Mouse (Mus musculus) MEL (cell line): ENCODE measurements around the gene Slc5a6. TPM values are rescaled to one million over a fixed set of nuclear protein-coding genes. Genes with fewer than 3 reads are reported as not detected.
A peak's percentile ranks its signal among the peaks of the same experiment; 100 is the strongest.

Experiments
- DNase-seq: peaks from one replicate; pipeline ENCODE4 v3.0.0; 2011; ENCODE audit warnings: low read depth, low spot score
- H3K27ac ChIP-seq: 2 replicates; pipeline ENCODE4 v1.5.1; 2012; ENCODE audit warnings: low read depth, mild to moderate bottlenecking, control low read depth, low read length, moderate library complexity; ENCODE audit not compliant: control insufficient read depth
- H3K27me3 ChIP-seq, 2 experiments: fragments of 150-350 bp in 1 of 2; sonication (generic) in 1 of 2; 2 replicates each; pipeline ENCODE4 v1.6.1; 2012; ENCODE audit warnings: low read length in 2 of 2, mild to moderate bottlenecking in 2 of 2, improper control_type of control experiment in 1 of 2, moderate library complexity in 1 of 2; ENCODE audit not compliant: insufficient read depth in 2 of 2, control insufficient read depth in 1 of 2
- H3K36me3 ChIP-seq, 2 experiments: 2 replicates each; pipeline ENCODE4 v1.6.1; 2012 to 2014; ENCODE audit warnings: low read length in 2 of 2, improper control_type of control experiment in 1 of 2, inconsistent platforms in 1 of 2, mild to moderate bottlenecking in 1 of 2; ENCODE audit not compliant: insufficient read depth in 2 of 2, control insufficient read depth in 1 of 2
- H3K4me1 ChIP-seq, 2 experiments: fragments of 150-350 bp in 1 of 2; sonication (generic) in 1 of 2; 2 replicates each; pipeline ENCODE4 v1.6.1; 2012; ENCODE audit warnings: low read length in 2 of 2, improper control_type of control experiment in 1 of 2, mild to moderate bottlenecking in 1 of 2; ENCODE audit not compliant: insufficient read depth in 2 of 2, control insufficient read depth in 1 of 2
- H3K4me3 ChIP-seq, 2 experiments: fragments of 150-350 bp in 1 of 2; sonication (generic) in 1 of 2; 2 replicates each; pipeline ENCODE4 v1.5.1; 2012; ENCODE audit warnings: low read depth in 2 of 2, low read length in 2 of 2, mild to moderate bottlenecking in 2 of 2, moderate library complexity in 2 of 2, control low read depth in 1 of 2, improper control_type of control experiment in 1 of 2; ENCODE audit not compliant: control insufficient read depth in 1 of 2, insufficient read depth in 1 of 2
- H3K79me2 ChIP-seq: 2 replicates; pipeline ENCODE4 v1.6.1; 2012; ENCODE audit warnings: mild to moderate bottlenecking, low read length, moderate library complexity; ENCODE audit not compliant: control insufficient read depth, poor library complexity, insufficient read depth
- H3K9ac ChIP-seq: 2 replicates; pipeline ENCODE4 v1.6.1; 2012; ENCODE audit warnings: low read depth, mild to moderate bottlenecking, control low read depth, low read length, moderate library complexity; ENCODE audit not compliant: control insufficient read depth, poor library complexity, severe bottlenecking
- H3K9me3 ChIP-seq: fragments of 150-350 bp; sonication (generic); replicated peaks from 2 replicates; pipeline ENCODE4 v1.6.1; 2012; ENCODE audit warnings: mild to moderate bottlenecking, low read length, improper control_type of control experiment, moderate library complexity; ENCODE audit not compliant: insufficient read depth
- CHD2 ChIP-seq: IDR thresholded peaks from 2 replicates; pipeline ENCODE4 v1.6.1; 2011; ENCODE audit warnings: low read length, improper control_type of control experiment
- E2F4 ChIP-seq: IDR thresholded peaks from 2 replicates; pipeline ENCODE4 v1.6.1; 2011; ENCODE audit warnings: low read depth, low read length, improper control_type of control experiment, borderline replicate concordance
- ELF1 ChIP-seq: IDR thresholded peaks from 2 replicates; pipeline ENCODE4 v1.6.1; 2014; ENCODE audit warnings: low read depth, mild to moderate bottlenecking, inconsistent platforms, low read length, improper control_type of control experiment, moderate library complexity
- EP300 ChIP-seq, 2 experiments: IDR thresholded peaks; 2 replicates each; pipeline ENCODE4 v1.6.1; 2011; ENCODE audit warnings: improper control_type of control experiment in 2 of 2, low read length in 2 of 2, low read depth in 1 of 2, mild to moderate bottlenecking in 1 of 2
- ETS1 ChIP-seq: IDR thresholded peaks from 2 replicates; pipeline ENCODE4 v1.6.1; 2012; ENCODE audit warnings: low read depth, mild to moderate bottlenecking, inconsistent platforms, low read length, improper control_type of control experiment, moderate library complexity
- GATA1 ChIP-seq: IDR thresholded peaks from 2 replicates; pipeline ENCODE4 v1.6.1; 2011; ENCODE audit warnings: low read depth, low read length, improper control_type of control experiment
- HCFC1 ChIP-seq: IDR thresholded peaks from 2 replicates; pipeline ENCODE4 v1.6.1; 2012; ENCODE audit warnings: low read depth, mild to moderate bottlenecking, inconsistent platforms, low read length, improper control_type of control experiment, moderate library complexity
- JUND ChIP-seq: IDR thresholded peaks from 2 replicates; pipeline ENCODE4 v1.6.1; 2011; ENCODE audit warnings: low read depth, mild to moderate bottlenecking, improper control_type of control experiment, low read length
- MAFK ChIP-seq: IDR thresholded peaks from 2 replicates; pipeline ENCODE4 v1.6.1; 2011; ENCODE audit warnings: low read depth, mild to moderate bottlenecking, low read length, improper control_type of control experiment, borderline replicate concordance
- MAZ ChIP-seq: IDR thresholded peaks from 2 replicates; pipeline ENCODE4 v1.6.1; 2012; ENCODE audit warnings: low read depth, mild to moderate bottlenecking, inconsistent platforms, low read length, improper control_type of control experiment
- MEF2A ChIP-seq: IDR thresholded peaks from 2 replicates; pipeline ENCODE4 v1.6.1; 2014; ENCODE audit warnings: low read depth, mild to moderate bottlenecking, inconsistent platforms, low read length, improper control_type of control experiment; ENCODE audit not compliant: poor library complexity, insufficient replicate concordance, severe bottlenecking; ENCODE audit errors: extremely low read depth
- MXI1 ChIP-seq: IDR thresholded peaks from 2 replicates; pipeline ENCODE4 v1.6.1; 2011; ENCODE audit warnings: mild to moderate bottlenecking, low read depth, low read length, improper control_type of control experiment
- NRF1 ChIP-seq: IDR thresholded peaks from 2 replicates; pipeline ENCODE4 v1.6.1; 2014; ENCODE audit warnings: low read depth, mild to moderate bottlenecking, inconsistent platforms, low read length, improper control_type of control experiment, moderate library complexity; ENCODE audit not compliant: poor library complexity, insufficient read depth, severe bottlenecking
- POLR2A ChIP-seq, 2 experiments: IDR thresholded peaks; 2 replicates each; pipeline ENCODE4 v1.6.1; 2011 to 2012; ENCODE audit warnings: low read length in 2 of 2, mild to moderate bottlenecking in 2 of 2, control low read depth in 1 of 2, improper control_type of control experiment in 1 of 2, low read depth in 1 of 2, moderate library complexity in 1 of 2; ENCODE audit not compliant: control insufficient read depth in 1 of 2, insufficient read depth in 1 of 2, poor library complexity in 1 of 2
- POLR2AphosphoS5 ChIP-seq: IDR thresholded peaks from 2 replicates; pipeline ENCODE4 v1.6.1; 2012; ENCODE audit warnings: low read depth, borderline replicate concordance, mild to moderate bottlenecking, inconsistent platforms, low read length, moderate library complexity, mixed read lengths
- SIN3A ChIP-seq: IDR thresholded peaks from 2 replicates; pipeline ENCODE4 v1.6.1; 2012; ENCODE audit warnings: low read length, improper control_type of control experiment, inconsistent platforms
- SMC3 ChIP-seq: IDR thresholded peaks from 2 replicates; pipeline ENCODE4 v1.6.1; 2011; ENCODE audit warnings: low read depth, low read length, improper control_type of control experiment
- TAL1 ChIP-seq: IDR thresholded peaks from 2 replicates; pipeline ENCODE4 v1.6.1; 2012; ENCODE audit warnings: mild to moderate bottlenecking, inconsistent platforms, low read length, moderate library complexity, mixed read lengths
- TBP ChIP-seq: IDR thresholded peaks from 2 replicates; pipeline ENCODE4 v1.8.0; 2011; ENCODE audit warnings: low read depth, low read length, improper control_type of control experiment
- USF1 ChIP-seq: IDR thresholded peaks from 2 replicates; pipeline ENCODE4 v1.6.1; 2014; ENCODE audit warnings: low read depth, mild to moderate bottlenecking, inconsistent platforms, low read length, improper control_type of control experiment, moderate library complexity
- ZC3H11A ChIP-seq: IDR thresholded peaks from 2 replicates; pipeline ENCODE4 v1.6.1; 2012; ENCODE audit warnings: low read depth, mild to moderate bottlenecking, inconsistent platforms, low read length, improper control_type of control experiment
- polyA plus RNA-seq, 2 experiments: library from polyadenylated mRNA; stranded (reverse) in 1 of 2; unstranded in 1 of 2; fragments of >175 nt in 1 of 2; fragments of >200 nt in 1 of 2; gene quantifications; 2 replicates each; pipeline versions ENCODE4 v1.2.1 to v1.2.4; 2012; ENCODE audit warnings: low replicate concordance in 2 of 2, low read depth in 1 of 2; ENCODE audit not compliant: insufficient read length in 2 of 2, insufficient read depth in 1 of 2, missing spikeins in 1 of 2
- total RNA-seq: library from RNA; depleted of rRNA; stranded (reverse); fragments of 300-350 nt; gene quantifications from 2 replicates; pipeline ENCODE4 v1.2.3, GENCODE M21; 2012

Slc5a6 gene
- total and polyA plus RNA-seq, 3 experiments = 34.5 to 41.7 TPM; not detected in 1

DNA sequence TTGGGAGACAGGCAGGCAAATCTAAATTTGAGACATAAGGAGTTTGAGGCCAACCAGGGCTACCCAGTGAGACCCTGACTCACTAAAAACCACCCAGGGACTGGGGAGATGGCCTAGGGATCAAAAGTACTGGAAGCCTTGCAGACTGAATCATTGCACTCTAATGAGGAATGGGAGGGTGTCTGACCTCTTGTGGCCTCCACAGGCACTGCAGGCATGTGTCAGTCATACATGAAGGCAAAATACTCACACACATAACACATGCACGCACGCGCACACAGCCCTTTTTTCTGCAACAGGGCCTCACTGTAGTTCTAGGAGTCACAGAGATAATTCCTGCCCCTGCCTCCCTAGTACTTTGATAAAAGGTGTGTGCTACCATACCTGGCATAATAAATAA lies 32.7 kb upstream of the Slc5a6 start (continued):
- TF ChIP-seq MAZ = no peak
- TF ChIP-seq SIN3A = no peak; the same call in 1 of the 2 replicates
- TF ChIP-seq USF1 = no peak
- no peak for TF ChIP-seq NRF1
- TF ChIP-seq MEF2A = no peak
- no peak for TF ChIP-seq EP300 (IDR thresholded peaks at IDR 0.05; ENCODE audit: low read depth in 1 of 2, low read length in 2 of 2)
- peak; percentile 51; the same call in 1 of the 2 replicates for TF ChIP-seq MXI1
- no peak for TF ChIP-seq ETS1
- no peak for TF ChIP-seq TBP
- peak; percentile 69 for TF ChIP-seq SMC3
- no peak for TF ChIP-seq JUND
- no peak for TF ChIP-seq HCFC1
- no peak for TF ChIP-seq TAL1
- TF ChIP-seq GATA1 = no peak
- TF ChIP-seq ZC3H11A = peak; percentile 9; the same call in 1 of the 2 replicates

DNA sequence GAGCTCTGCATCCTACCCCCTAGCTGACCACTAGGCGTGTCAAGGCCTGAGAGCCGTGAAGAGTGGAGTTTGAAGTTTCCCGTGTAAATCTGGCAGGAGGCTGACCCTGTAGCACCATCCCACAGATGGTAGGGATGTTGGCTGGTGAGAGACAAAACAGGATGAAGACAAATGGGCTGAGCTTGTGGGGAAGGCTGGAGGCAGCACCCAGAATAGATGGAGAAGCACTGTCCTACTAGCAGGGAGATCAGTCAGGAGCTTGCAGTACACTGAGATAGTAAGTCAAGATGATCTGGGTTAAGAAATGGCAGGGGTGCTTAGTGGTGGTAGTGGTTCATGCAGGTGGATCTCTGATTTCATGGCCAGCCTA lies 32.1 kb upstream of the Slc5a6 start:
- Histone ChIP-seq H3K27me3 (no peaks in the 10 kb centered on the region), H3K9me3 (no peaks in the 10 kb centered on the region), H3K79me2 (no peaks in the 10 kb centered on the region), H3K36me3 (peaks cover 2 to 3% of the 10 kb centered on the region in 2 experiments; a peak in 3 of 4 replicates), H3K9ac (no peak overlapping the region), H3K4me3 (no peak overlapping the region), H3K4me1 (peaks cover 0 to 11% of the 10 kb centered on the region in 2 experiments; a peak in 2 of 4 replicates), H3K27ac (no peak overlapping the region)
- no peak for TF ChIP-seq ELF1
- peak; percentile 2; the same call in 1 of the 2 replicates for TF ChIP-seq MAFK
- DNase-seq = no peak

DNA sequence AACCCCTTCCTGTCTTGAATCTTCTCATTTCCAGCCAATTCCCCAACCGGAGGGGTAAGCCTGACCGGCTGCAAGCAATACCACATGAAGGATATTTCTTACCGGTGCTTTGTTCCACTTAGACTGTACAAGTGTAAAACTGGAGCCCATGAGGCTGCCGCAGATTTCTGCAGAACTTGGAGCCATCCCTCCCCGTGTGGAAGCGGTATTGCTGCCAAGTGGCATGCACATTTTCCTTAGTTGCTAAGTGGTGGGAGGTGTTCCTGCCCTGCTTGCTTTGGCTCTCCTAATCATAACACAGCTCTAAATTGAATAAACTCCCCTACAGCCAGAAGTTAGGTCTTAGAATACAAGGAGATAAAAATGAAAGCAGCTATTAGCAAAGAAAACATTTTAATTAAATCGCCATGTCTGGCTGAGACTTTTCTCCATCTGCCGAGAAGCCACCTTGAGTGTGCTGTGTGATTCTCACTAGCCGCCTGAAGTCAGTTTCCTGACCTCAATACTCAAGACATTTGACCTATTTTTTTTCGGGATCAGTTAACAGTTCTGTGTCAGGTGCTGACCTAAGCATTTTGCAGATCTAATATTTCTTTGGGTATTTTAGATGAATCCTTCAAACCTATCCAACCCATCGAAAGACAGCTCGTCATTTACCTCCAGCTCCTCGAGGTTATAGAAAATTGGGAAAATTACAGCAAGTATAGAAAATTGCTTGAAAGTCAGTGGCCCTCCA lies 31.5 kb upstream of the Slc5a6 start:
- no peak overlapping the region for H3K27ac ChIP-seq
- no peak overlapping the region for H3K4me3 ChIP-seq
- H3K79me2 ChIP-seq = no peaks in the 10 kb centered on the region
- H3K27me3 ChIP-seq = no peaks in the 10 kb centered on the region
- TF ChIP-seq POLR2A (IDR thresholded peaks at IDR 0.05; ENCODE audit: control insufficient read depth in 1 of 2, insufficient read depth in 1 of 2, low read depth in 1 of 2, low read length in 2 of 2, poor library complexity in 1 of 2) = peak in 1 of 2 experiments; percentile 35; a peak in 1 of 4 replicates
- TF ChIP-seq CHD2 = no peak
- peak; percentile 76 for TF ChIP-seq MAFK
- no peak for TF ChIP-seq ZC3H11A
- no peak for TF ChIP-seq TBP
- no peak for TF ChIP-seq E2F4
- no peak for TF ChIP-seq GATA1
- no peak for TF ChIP-seq ETS1
- TF ChIP-seq POLR2AphosphoS5 = no peak
- peaks cover 2 to 3% of the 10 kb centered on the region in 2 experiments; a peak in 3 of 4 replicates for H3K36me3 ChIP-seq
- H3K4me1 ChIP-seq = peaks cover 0 to 11% of the 10 kb centered on the region in 2 experiments; a peak in 2 of 4 replicates
- H3K9me3 ChIP-seq = no peaks in the 10 kb centered on the region
- DNase-seq = no peak
- H3K9ac ChIP-seq = no peak overlapping the region
